Mouse (Mus musculus) hindbrain, embryonic 16.5 days (tissue): Measurements from ENCODE around the gene Cabcoco1. TPM values are rescaled to one million over a fixed set of nuclear protein-coding genes. Genes with fewer than 3 reads are reported as not detected.

Experiments
- ATAC-seq: fragments of 200-750 bp; cut with Nextera tagmentation; 2 replicates; pipeline ENCODE4 v1.8.0; 2017; ENCODE audit warnings: moderate TSS enrichment, moderate library complexity
- H3K27ac ChIP-seq: fragments of 300-500 bp; sonication (generic); 2 replicates; pipeline ENCODE4 v1.5.1; 2014; ENCODE audit warnings: low read depth, mild to moderate bottlenecking, control low read depth, low read length, moderate library complexity
- H3K27me3 ChIP-seq: fragments of 300-500 bp; sonication (generic); replicated peaks from 2 replicates; pipeline ENCODE4 v1.6.1; 2014; ENCODE audit warnings: low read length; ENCODE audit not compliant: control insufficient read depth, insufficient read depth
- H3K36me3 ChIP-seq: fragments of 300-500 bp; sonication (generic); 2 replicates; pipeline ENCODE4 v1.6.1; 2014; ENCODE audit warnings: mild to moderate bottlenecking, low read length, moderate library complexity, mixed read lengths; ENCODE audit not compliant: control insufficient read depth, insufficient read depth
- H3K4me1 ChIP-seq: fragments of 300-500 bp; sonication (generic); 2 replicates; pipeline ENCODE4 v1.6.1; 2014; ENCODE audit warnings: low read depth, low read length; ENCODE audit not compliant: control insufficient read depth, insufficient read depth
- H3K4me2 ChIP-seq: fragments of 300-500 bp; sonication (generic); 2 replicates; pipeline ENCODE4 v1.6.1; 2014; ENCODE audit warnings: mild to moderate bottlenecking, low read length, control low read depth, moderate library complexity
- H3K4me3 ChIP-seq: fragments of 300-500 bp; sonication (generic); 2 replicates; pipeline ENCODE4 v1.5.1; 2014; ENCODE audit warnings: mild to moderate bottlenecking, low read length, control low read depth, moderate library complexity
- H3K9ac ChIP-seq: fragments of 300-500 bp; sonication (generic); 2 replicates; pipeline ENCODE4 v1.6.1; 2014; ENCODE audit warnings: low read depth, mild to moderate bottlenecking, control low read depth, low read length, moderate library complexity
- H3K9me3 ChIP-seq: fragments of 300-500 bp; sonication (generic); 2 replicates; pipeline ENCODE4 v1.6.1; 2014; ENCODE audit warnings: mild to moderate bottlenecking, low read length, moderate library complexity; ENCODE audit not compliant: control insufficient read depth
- WGBS: fragments of 180-500 bp; shearing (Covaris S2); extraction: QIAGEN DNeasy Blood & Tissue Kit; methylation state at CpG from one replicate; pipeline ENCODE4 v1.1.7; 2014; 5-methylcytosine and 5-hydroxymethylcytosine counted together
- polyA plus RNA-seq: library from polyadenylated mRNA; unstranded; fragments of >200 nt; fragmentation: Nextera tagmentation; extraction: Ambion mirVana; gene quantifications from 2 replicates; pipeline ENCODE4 v1.2.1, GENCODE M21; 2015

Cabcoco1 gene
- 2.8 and 4.2 TPM in 2 replicates for polyA plus RNA-seq

DNA sequence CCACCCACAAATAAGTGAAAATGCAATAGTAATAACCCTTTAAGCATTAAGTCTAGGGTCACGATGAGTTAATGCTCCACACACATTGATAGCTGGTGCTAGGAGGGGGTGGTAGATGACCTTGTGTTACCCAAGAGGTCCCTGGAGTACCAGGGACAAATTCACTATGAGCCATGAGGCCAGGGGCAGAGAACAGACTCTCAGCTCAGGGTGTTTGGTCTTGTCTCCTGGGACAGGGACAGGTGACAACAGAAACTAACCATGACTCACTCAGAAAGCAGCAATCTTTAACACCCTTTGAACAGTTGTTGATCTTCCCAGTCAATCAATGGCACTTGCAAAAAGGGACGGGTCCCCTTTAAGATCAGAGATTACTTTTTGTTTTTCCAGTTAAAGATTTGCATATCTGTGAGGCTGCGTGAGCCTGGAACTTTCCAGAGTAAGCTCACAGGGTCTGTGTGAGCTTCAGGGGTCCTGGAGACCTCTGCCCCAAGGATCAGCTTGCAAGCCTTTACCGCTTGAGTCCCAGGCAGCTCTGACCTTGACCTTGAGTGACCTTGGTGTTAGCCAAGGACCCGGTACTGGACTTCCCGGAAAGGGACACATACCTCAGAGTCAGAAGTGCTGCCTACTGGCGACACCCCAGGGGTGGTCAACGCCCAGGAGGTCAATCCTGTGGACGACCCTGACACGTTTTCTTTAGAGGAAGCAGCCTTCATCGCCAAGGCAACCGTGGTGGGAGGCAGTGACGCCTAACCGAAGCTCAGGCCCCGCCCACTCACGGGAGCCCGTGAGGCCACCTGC, at the start of gene Cabcoco1:
Cabcoco1 (minus strand) TSS at position 758 of the 804 bp plus-strand sequence.
- peak within 1 kb of the TSS; percentile 80 for H3K4me2 ChIP-seq
- H3K4me1 ChIP-seq, result peaks cover 11% of the 10 kb centered on the region
- H3K27me3 ChIP-seq, result no peaks in the 10 kb centered on the region
- peak within 1 kb of the TSS; percentile 45 for H3K4me3 ChIP-seq
- 10% methylated on average over 17 of the region's 17 CpGs for WGBS
- peak; percentile 68 for ATAC-seq
- no peaks in the 10 kb centered on the region for H3K36me3 ChIP-seq
- H3K9me3 ChIP-seq, result no peaks in the 10 kb centered on the region
- H3K27ac ChIP-seq, result no peak within 1 kb of the TSS; the same call in 1 of the 2 replicates
- peak within 1 kb of the TSS; percentile 59 for H3K9ac ChIP-seq

DNA sequence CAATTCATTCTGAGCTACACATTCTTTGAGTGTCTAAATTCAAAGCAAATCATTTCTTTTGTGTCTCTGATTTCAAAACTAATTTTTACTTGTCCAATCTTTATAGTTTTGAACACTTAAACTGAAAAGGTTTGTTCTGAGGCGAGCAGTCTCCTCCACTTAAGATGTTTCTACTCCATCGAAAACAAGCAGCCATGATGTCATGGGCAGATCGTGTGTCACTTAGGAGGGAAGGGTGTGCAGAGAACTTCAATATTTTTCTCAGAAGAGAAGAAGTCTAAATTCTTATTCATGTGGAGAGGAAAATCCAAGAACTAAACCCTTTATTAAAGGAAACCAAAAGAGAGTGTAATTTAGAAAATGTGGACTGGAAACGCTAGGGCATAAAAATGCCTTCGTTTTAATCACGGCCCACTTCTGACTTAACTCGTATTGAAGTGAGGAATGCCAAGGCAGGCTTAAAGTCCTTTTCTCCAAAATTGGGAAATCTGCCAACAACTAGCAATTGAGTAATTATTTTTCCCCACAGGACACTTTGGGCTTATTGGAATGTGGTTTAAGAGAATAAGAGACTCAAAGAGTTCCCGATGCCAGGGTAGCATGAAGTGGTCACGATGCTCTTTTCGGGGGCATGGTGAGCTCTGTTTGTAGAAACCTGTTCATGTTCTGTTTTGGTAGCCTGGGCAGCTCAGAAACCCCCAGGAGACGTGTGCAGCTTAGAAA, 48.0 kb upstream of the Cabcoco1 start:
- H3K4me3 ChIP-seq, result no peak overlapping the region
- no peak for ATAC-seq
- no peaks in the 10 kb centered on the region for H3K36me3 ChIP-seq
- H3K27ac ChIP-seq, result no peak overlapping the region
- H3K4me2 ChIP-seq, result no peak overlapping the region
- no peaks in the 10 kb centered on the region for H3K27me3 ChIP-seq
- WGBS, result 58% methylated on average over 11 of the region's 11 CpGs
- H3K4me1 ChIP-seq, result no peaks in the 10 kb centered on the region
- H3K9ac ChIP-seq, result no peak overlapping the region
- H3K9me3 ChIP-seq, result no peaks in the 10 kb centered on the region

DNA sequence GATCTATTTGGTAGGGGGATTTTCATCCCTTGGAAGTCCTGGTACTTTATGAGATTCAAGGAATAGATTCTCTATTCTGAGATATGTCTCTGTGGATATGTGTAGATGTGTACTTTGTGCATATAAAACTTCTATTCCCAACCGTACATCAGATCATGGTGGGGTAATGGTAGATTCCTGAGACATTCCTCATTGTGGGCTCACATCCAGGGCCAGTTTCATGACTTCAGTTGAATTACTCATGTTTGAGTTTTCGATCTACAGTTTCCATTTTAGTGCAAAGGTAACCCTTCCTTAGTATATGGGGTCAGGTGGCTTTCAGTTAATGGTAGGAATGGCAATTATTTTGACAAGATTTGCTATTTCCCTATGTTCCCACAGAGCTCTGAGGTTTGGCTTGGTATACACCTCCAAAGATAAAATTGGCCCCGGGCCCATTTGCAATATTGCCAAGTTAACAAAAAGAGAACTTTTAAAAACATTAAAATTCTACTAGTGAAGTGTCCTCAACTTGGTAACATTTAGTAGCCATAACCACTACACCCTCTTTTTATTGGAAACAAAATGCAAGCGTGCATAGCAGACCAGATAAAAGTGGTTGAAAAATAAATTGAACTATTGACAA, 45.8 kb upstream of the Cabcoco1 start:
- no peaks in the 10 kb centered on the region for H3K27me3 ChIP-seq
- H3K4me2 ChIP-seq, result no peak overlapping the region
- H3K36me3 ChIP-seq, result no peaks in the 10 kb centered on the region
- H3K9ac ChIP-seq, result no peak overlapping the region
- no peaks in the 10 kb centered on the region for H3K4me1 ChIP-seq
- no peak for ATAC-seq
- 94% methylated on average over 4 of the region's 4 CpGs for WGBS
- no peak overlapping the region for H3K4me3 ChIP-seq
- H3K27ac ChIP-seq, result no peak overlapping the region
- no peaks in the 10 kb centered on the region for H3K9me3 ChIP-seq

DNA sequence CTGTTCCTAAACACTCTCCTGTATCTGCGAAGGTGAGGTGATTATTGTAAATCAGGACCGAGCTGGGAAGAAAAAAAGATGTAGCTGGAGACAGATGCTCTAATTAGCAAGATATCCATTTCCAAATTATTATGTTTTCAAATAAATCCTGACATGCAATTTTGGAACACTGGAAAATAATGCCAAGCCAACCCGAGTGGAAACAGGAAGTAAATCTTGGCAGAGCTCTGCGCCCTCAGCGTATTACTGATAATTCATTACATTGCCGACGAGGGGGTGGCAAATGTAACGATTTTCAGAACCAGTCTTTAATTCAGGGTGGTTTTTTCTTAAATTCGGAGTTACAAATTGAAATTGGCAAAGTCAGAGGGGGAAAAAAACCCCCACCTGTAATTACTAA, 35.6 kb upstream of the Cabcoco1 start:
- no peaks in the 10 kb centered on the region for H3K9me3 ChIP-seq
- H3K4me1 ChIP-seq, result no peaks in the 10 kb centered on the region
- no peak for ATAC-seq
- H3K4me2 ChIP-seq, result no peak overlapping the region
- no peaks in the 10 kb centered on the region for H3K36me3 ChIP-seq
- H3K27me3 ChIP-seq, result no peaks in the 10 kb centered on the region
- no peak overlapping the region for H3K9ac ChIP-seq
- 74% methylated on average over 9 of the region's 9 CpGs for WGBS
- no peak overlapping the region for H3K27ac ChIP-seq
- no peak overlapping the region for H3K4me3 ChIP-seq

DNA sequence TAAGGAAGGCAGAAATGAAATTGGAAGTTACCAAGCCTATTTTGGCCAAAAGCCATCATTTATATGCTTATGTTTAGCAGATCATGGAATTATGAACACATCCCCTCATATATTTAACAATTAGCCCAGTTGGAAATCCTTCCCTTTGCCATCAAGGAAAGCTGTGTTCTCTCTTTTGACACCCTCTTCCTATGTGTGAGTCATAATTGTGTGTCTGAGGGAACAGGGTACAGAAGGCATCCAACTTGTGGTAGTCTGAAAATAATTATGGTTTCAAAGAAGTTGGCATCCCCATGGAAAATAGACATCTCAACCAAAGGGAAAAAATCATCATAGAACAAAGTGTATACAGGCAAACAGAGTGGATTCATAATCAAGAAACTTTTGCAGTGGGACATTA, 26.5 kb upstream of the Cabcoco1 start:
- no peaks in the 10 kb centered on the region for H3K27me3 ChIP-seq
- no peak for ATAC-seq

DNA sequence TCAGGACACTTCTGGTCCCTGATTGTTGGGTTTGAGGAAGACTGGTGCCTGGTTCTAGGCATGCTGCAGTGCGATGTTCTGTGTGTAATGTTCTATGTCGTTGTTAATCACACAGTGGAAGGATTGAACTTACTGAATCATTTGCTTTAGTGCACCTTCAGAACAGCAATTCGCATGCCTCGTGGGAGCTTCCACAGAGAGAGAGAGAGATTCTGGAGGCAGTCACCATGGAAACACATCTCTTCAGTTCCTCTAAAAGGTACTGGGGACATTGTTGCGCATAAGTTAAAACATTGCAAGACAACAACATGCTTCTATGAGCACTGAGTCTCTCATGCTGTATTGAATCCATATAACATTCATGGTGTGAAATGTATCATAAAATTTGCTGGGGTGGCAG, 20.6 kb upstream of the Cabcoco1 start:
- Histone ChIP-seq H3K27ac (no peak overlapping the region), H3K9ac (no peak overlapping the region), H3K4me2 (no peak overlapping the region), H3K9me3 (no peaks in the 10 kb centered on the region), H3K4me3 (no peak overlapping the region), H3K27me3 (no peaks in the 10 kb centered on the region), H3K4me1 (peaks cover 3% of the 10 kb centered on the region), H3K36me3 (no peaks in the 10 kb centered on the region)
- 54% methylated on average over 5 of the region's 5 CpGs for WGBS
- 0 out of 2 replicates have a peak, but pooled peaks have one; percentile 34 for ATAC-seq

More for the DNA sequence above, 26.5 kb upstream of the Cabcoco1 start:
- no peaks in the 10 kb centered on the region for H3K9me3 ChIP-seq
- no peak overlapping the region for H3K27ac ChIP-seq
- no peak overlapping the region for H3K4me3 ChIP-seq
- no peak overlapping the region for H3K9ac ChIP-seq
- H3K36me3 ChIP-seq, result no peaks in the 10 kb centered on the region
- H3K4me2 ChIP-seq, result no peak overlapping the region
- no peaks in the 10 kb centered on the region for H3K4me1 ChIP-seq

DNA sequence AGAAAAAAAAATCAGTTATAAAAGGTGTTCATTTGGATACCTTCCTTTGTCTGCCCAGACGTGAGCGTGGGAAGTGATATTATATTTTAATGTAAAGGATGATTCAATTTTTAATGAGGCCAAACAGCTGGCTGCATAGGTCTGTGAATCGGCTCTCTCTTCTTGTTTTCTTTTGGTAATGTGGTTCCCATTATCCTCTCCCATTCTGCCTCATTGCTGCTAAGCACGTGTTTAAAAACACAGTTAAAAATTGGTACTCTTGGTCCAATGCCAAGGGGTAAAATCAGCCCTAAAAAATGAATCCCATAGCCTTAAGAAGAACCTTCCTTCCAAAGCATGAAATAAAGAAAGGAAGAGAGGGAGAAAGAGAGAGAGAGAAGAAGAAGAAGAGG, 17.1 kb upstream of the Cabcoco1 start:
- Histone ChIP-seq H3K27me3 (no peaks in the 10 kb centered on the region), H3K9ac (no peak overlapping the region), H3K36me3 (no peaks in the 10 kb centered on the region), H3K27ac (no peak overlapping the region), H3K4me2 (0 out of 2 replicates have a peak overlapping the region, but pooled peaks have one; percentile 5), H3K9me3 (no peaks in the 10 kb centered on the region), H3K4me1 (peaks cover 3% of the 10 kb centered on the region), H3K4me3 (no peak overlapping the region)
- 50% methylated on average over 4 of the region's 4 CpGs for WGBS
- peak; percentile 30; the same call in 1 of the 2 replicates for ATAC-seq

DNA sequence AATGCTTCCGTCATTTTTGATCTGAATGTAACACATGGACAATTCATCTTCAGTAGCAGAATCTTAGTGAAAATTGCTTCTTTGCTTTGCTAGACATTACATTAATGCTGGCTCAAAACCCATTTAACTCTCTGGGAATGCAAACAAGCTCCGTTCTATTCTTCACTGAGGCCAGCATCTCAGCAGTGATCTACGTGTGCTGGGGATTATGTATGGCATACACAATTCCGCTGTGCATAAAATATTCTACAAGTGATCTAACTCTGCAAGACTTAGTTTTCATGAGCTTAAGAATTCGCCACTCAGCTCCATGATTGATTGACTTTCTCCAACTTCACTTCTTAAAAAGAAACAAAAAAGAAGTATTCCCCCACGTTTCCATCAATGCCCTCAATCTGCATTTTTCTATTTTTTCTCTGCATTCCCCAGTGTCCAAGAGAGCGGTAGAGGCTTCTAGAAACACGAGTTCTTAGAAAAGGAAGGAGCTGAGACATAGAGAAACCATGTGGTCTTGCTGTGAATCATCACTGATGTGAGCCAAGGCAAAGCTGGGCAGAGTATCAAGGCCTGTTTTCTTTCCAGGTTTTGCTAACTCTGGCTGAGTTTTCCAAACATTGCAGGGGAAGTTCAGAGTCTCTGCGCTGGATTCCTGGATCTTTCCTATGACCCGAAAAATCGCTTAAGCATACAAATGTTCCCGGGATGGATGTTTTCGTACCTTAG, 16.6 kb upstream of the Cabcoco1 start:
- H3K4me2 ChIP-seq, result peak overlapping the region; percentile 5; the same call in 1 of the 2 replicates
- ATAC-seq, result peak; percentile 90
- H3K9ac ChIP-seq, result no peak overlapping the region
- no peak overlapping the region for H3K4me3 ChIP-seq
- 0 out of 2 replicates have a peak overlapping the region, but pooled peaks have one; percentile 8 for H3K27ac ChIP-seq
- H3K9me3 ChIP-seq, result no peaks in the 10 kb centered on the region
- 53% methylated on average over 13 of the region's 13 CpGs for WGBS
- no peaks in the 10 kb centered on the region for H3K27me3 ChIP-seq
- peaks cover 3% of the 10 kb centered on the region for H3K4me1 ChIP-seq
- no peaks in the 10 kb centered on the region for H3K36me3 ChIP-seq
